24 mouse cellular contexts compared by ENCODE assay signal in the genomic region with DNA sequence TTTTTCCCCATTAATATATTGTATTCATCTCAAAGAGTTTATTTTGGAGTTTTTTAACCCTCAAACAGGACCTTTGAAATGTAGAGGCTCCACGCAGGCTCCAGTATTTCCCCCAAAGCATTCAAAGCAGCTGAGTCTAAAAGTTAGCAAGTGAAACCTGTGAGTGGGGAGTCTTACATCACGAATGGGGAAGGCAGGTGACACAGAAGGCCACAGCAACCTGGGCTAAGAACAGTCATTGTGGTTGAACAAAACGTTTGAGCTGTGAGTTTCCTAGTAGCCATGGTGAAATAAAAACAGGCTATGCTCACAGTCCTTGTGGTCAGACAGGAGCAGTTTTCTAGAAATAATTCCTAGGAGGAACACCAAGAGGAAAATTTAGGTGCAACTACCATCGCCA.
DNase-seq lines count a peak whose midpoint lies in the region; ATAC-seq and TF ChIP-seq lines count a peak whose summit lies in the region.
"Had no signal": no experiment of that assay in that cellular context is flagged by ENCODE, and none has a peak within 500 bp of the region (broad histone marks: within the 10 kb centered on the region; RNA-seq: fewer than 3 reads in every experiment).

No protein-coding gene starts in this region.

- no peak overlapping the region for H3K27ac ChIP-seq in forebrain, embryonic 11.5 days (ENCODE audit: low read depth, low read length)
- no peak overlapping the region for H3K27ac ChIP-seq in forebrain, embryonic 12.5 days
- H3K27ac ChIP-seq in CH12.LX (ENCODE audit: insufficient read depth, low read depth) = peak overlapping the region; percentile 96
- H3K27ac ChIP-seq in stomach, postnatal 0 days (replicated peaks) = no peak overlapping the region
- H3K27ac ChIP-seq: embryonic facial prominence, embryonic 13.5 days; embryonic facial prominence, embryonic 15.5 days; forebrain, embryonic 10.5 days had no signal

- H3K4me2 ChIP-seq in forebrain, embryonic 11.5 days (ENCODE audit: low read depth, low read length, severe bottlenecking) = no peak overlapping the region
- H3K4me2 ChIP-seq in forebrain, embryonic 12.5 days = no peak overlapping the region
- peak overlapping the region; percentile 77 for H3K4me2 ChIP-seq in CH12.LX (ENCODE audit: insufficient read depth, low read depth, poor library complexity, severe bottlenecking)
- no peak overlapping the region for H3K4me2 ChIP-seq in stomach, postnatal 0 days (replicated peaks; ENCODE audit: low read depth)
- H3K4me2 ChIP-seq: embryonic facial prominence, embryonic 13.5 days; embryonic facial prominence, embryonic 15.5 days had no signal

- TF ChIP-seq CTCF in CH12.LX (conservative IDR thresholded peaks at IDR 0.05 in 1 of 2, IDR thresholded peaks at IDR 0.05 in 1 of 2; ENCODE audit: low read depth in 2 of 2, low read length in 2 of 2) = no peak
- TF ChIP-seq CTCF in stomach, postnatal 0 days (IDR thresholded peaks at IDR 0.05; ENCODE audit: low read depth) = no peak

- peak; percentile 72 for TF ChIP-seq EP300 in CH12.LX (IDR thresholded peaks at IDR 0.05; ENCODE audit: low read length)
- TF ChIP-seq EP300 in stomach, postnatal 0 days (optimal IDR thresholded peaks at IDR 0.05) = no peak

- DNase-seq in forebrain, embryonic 11.5 days (ENCODE audit: low spot score) = peak; percentile 9
- peak; percentile 83 for DNase-seq in CH12.LX (ENCODE audit: extremely low read depth)
- DNase-seq in induced T-regulatory cell, adult 2 months (ENCODE audit: low read depth) = peak; percentile 61
- no peak for DNase-seq in spleen, postnatal 14 days (ENCODE audit: low spot score in 2 of 2)
- DNase-seq in stomach, postnatal 0 days (ENCODE audit: low spot score) = no peak
- no peak for DNase-seq in cerebellum, adult 9-10 months
- DNase-seq: adrenal gland, adult 2 months; adrenal gland, postnatal 10 days; adrenal gland, postnatal 25 days; B cell, adult 2 months; cerebellum, adult 11-12 months; cerebellum, adult 2 months; cerebellum, adult 9-11 months; cerebellum, postnatal 14 days; cerebellum, postnatal 36 days; embryo, embryonic 11 days had no signal

- no peaks in the 10 kb centered on the region for H3K27me3 ChIP-seq in forebrain, embryonic 11.5 days (ENCODE audit: control insufficient read depth, insufficient read depth, low read length)
- H3K27me3 ChIP-seq in forebrain, embryonic 12.5 days = no peaks in the 10 kb centered on the region
- H3K27me3 ChIP-seq in CH12.LX (replicated peaks) = no peaks in the 10 kb centered on the region
- no peaks in the 10 kb centered on the region for H3K27me3 ChIP-seq in stomach, postnatal 0 days (ENCODE audit: control insufficient read depth, insufficient read depth, low read length)
- H3K27me3 ChIP-seq: embryonic facial prominence, embryonic 15.5 days had no signal

- no peak overlapping the region for H3K4me3 ChIP-seq in forebrain, embryonic 11.5 days (ENCODE audit: low read depth, low read length)
- no peak overlapping the region for H3K4me3 ChIP-seq in forebrain, embryonic 12.5 days (replicated peaks)
- H3K4me3 ChIP-seq in CH12.LX (replicated peaks in 1 of 3; ENCODE audit: low read depth in 2 of 3, low read length in 2 of 3, poor library complexity in 1 of 3) = peak overlapping the region in 1 of 3 experiments; percentile 26
- no peak overlapping the region for H3K4me3 ChIP-seq in stomach, postnatal 0 days (ENCODE audit: low read depth, low read length)
- H3K4me3 ChIP-seq: embryonic facial prominence, embryonic 13.5 days; embryonic facial prominence, embryonic 15.5 days; erythroblast, embryonic 14.5 days; forebrain, embryonic 10.5 days had no signal

- no peak; the same call in 1 of the 2 replicates for TF ChIP-seq POLR2A in CH12.LX (IDR thresholded peaks at IDR 0.05; ENCODE audit: low read depth, low read length)

- TF ChIP-seq RAD21 in CH12.LX (IDR thresholded peaks at IDR 0.05; ENCODE audit: low read depth, low read length) = no peak; the same call in 1 of the 2 replicates

- H3K9ac ChIP-seq in forebrain, embryonic 11.5 days (ENCODE audit: low read length) = no peak overlapping the region
- H3K9ac ChIP-seq in forebrain, embryonic 12.5 days = no peak overlapping the region
- peak overlapping the region; percentile 49 for H3K9ac ChIP-seq in CH12.LX (ENCODE audit: insufficient read depth, low read depth)
- H3K9ac ChIP-seq in stomach, postnatal 0 days (ENCODE audit: low read length) = no peak overlapping the region
- H3K9ac ChIP-seq: embryonic facial prominence, embryonic 13.5 days; embryonic facial prominence, embryonic 15.5 days had no signal

- no peaks in the 10 kb centered on the region for H3K9me3 ChIP-seq in forebrain, embryonic 11.5 days (ENCODE audit: control insufficient read depth, low read length)
- H3K9me3 ChIP-seq in forebrain, embryonic 12.5 days = no peaks in the 10 kb centered on the region
- no peaks in the 10 kb centered on the region for H3K9me3 ChIP-seq in CH12.LX (replicated peaks; ENCODE audit: low read length)
- H3K9me3 ChIP-seq in stomach, postnatal 0 days (ENCODE audit: control insufficient read depth, low read length) = no peaks in the 10 kb centered on the region
- H3K9me3 ChIP-seq: embryonic facial prominence, embryonic 13.5 days; embryonic facial prominence, embryonic 15.5 days; forebrain, embryonic 10.5 days had no signal

- dilution Hi-C loops in CH12.LX (cut with MboI; ENCODE audit: extremely low pct_ligation_motif_present, extremely low pct_unique_long_range_greater_than_20kb, low sequenced_read_pairs) = no loop called here

- H3K4me1 ChIP-seq in forebrain, embryonic 11.5 days (replicated peaks; ENCODE audit: control insufficient read depth, insufficient read depth, low read length) = no peaks in the 10 kb centered on the region
- no peaks in the 10 kb centered on the region for H3K4me1 ChIP-seq in forebrain, embryonic 12.5 days
- peaks cover 37 to 67% of the 10 kb centered on the region in 2 experiments for H3K4me1 ChIP-seq in CH12.LX (ENCODE audit: control insufficient read depth in 1 of 2, insufficient read depth in 2 of 2)
- H3K4me1 ChIP-seq in stomach, postnatal 0 days (replicated peaks; ENCODE audit: control insufficient read depth, insufficient read depth) = no peaks in the 10 kb centered on the region
- H3K4me1 ChIP-seq: embryonic facial prominence, embryonic 13.5 days; embryonic facial prominence, embryonic 15.5 days; forebrain, embryonic 10.5 days had no signal

- H3K36me3 ChIP-seq in forebrain, embryonic 11.5 days (ENCODE audit: control insufficient read depth, insufficient read depth, low read length) = no peaks in the 10 kb centered on the region
- H3K36me3 ChIP-seq in forebrain, embryonic 12.5 days (replicated peaks) = peaks cover 19% of the 10 kb centered on the region
- peaks cover 27 to 36% of the 10 kb centered on the region in 2 experiments for H3K36me3 ChIP-seq in CH12.LX (replicated peaks in 1 of 2; ENCODE audit: control insufficient read depth in 1 of 2, insufficient read depth in 1 of 2, low read length in 1 of 2)
- H3K36me3 ChIP-seq in stomach, postnatal 0 days (ENCODE audit: control insufficient read depth, insufficient read depth, low read length) = no peaks in the 10 kb centered on the region
- H3K36me3 ChIP-seq: embryonic facial prominence, embryonic 13.5 days; embryonic facial prominence, embryonic 15.5 days had no signal

- WGBS in forebrain, embryonic 11.5 days = 84% methylated on average over 4 of the region's 4 CpGs
- WGBS in forebrain, embryonic 12.5 days = 87% methylated on average over 4 of the region's 4 CpGs
- WGBS in stomach, postnatal 0 days = 77% methylated on average over 4 of the region's 4 CpGs

- no peak for ATAC-seq in forebrain, embryonic 11.5 days (replicated peaks; ENCODE audit: low FRiP score)
- ATAC-seq in forebrain, embryonic 12.5 days (ENCODE audit: low FRiP score) = no peak
- ATAC-seq in neutrophil, adult 5-6 weeks (ENCODE audit: extremely low read depth, insufficient number of reproducible peaks, low FRiP score, poor library complexity, severe bottlenecking) = 0 out of 2 replicates have a peak, but pooled peaks have one; percentile 14
- ATAC-seq in stomach, postnatal 0 days (ENCODE audit: low FRiP score, low TSS enrichment) = no peak
- ATAC-seq: forebrain, embryonic 14.5 days; forebrain, embryonic 16.5 days had no signal

- in situ Hi-C loops in CH12.LX (cut with MboI; ENCODE audit: low pct_ligation_motif_present, low pct_unique_long_range_greater_than_20kb, low sequenced_read_pairs) = no loop called here

- no peaks in the 10 kb centered on the region; the same call in none of the 2 replicates for H3K79me2 ChIP-seq in CH12.LX (replicated peaks; ENCODE audit: control insufficient read depth, extremely low read depth, insufficient read depth, poor library complexity, severe bottlenecking)

TF ChIP-seq in CH12.LX, 34 proteins besides CTCF, POLR2A, EP300 and RAD21 (continues in another document):
- TF ChIP-seq GABPA (IDR thresholded peaks at IDR 0.05; ENCODE audit: insufficient replicate concordance, low read depth, low read length) = no peak
- TF ChIP-seq ZNF384 (IDR thresholded peaks at IDR 0.05; ENCODE audit: low read depth, low read length) = no peak
- TF ChIP-seq UBTF (IDR thresholded peaks at IDR 0.05; ENCODE audit: low read depth, low read length) = no peak
- peak; percentile 75 for TF ChIP-seq SIN3A (IDR thresholded peaks at IDR 0.05; ENCODE audit: low read length)
- no peak for TF ChIP-seq KAT2A (IDR thresholded peaks at IDR 0.05; ENCODE audit: insufficient replicate concordance, low read length)
- TF ChIP-seq PAX5 (IDR thresholded peaks at IDR 0.05; ENCODE audit: low read length) = no peak
- 0 out of 2 replicates have a peak, but pooled peaks have one; percentile 53 for TF ChIP-seq MAFK (IDR thresholded peaks at IDR 0.05; ENCODE audit: insufficient replicate concordance, low read length)
- no peak for TF ChIP-seq MYC (IDR thresholded peaks at IDR 0.05; ENCODE audit: low read depth, low read length)
- peak; percentile 44; the same call in 1 of the 2 replicates for TF ChIP-seq JUND (conservative IDR thresholded peaks at IDR 0.05; ENCODE audit: low read depth, low read length)
- peak; percentile 65; the same call in 1 of the 2 replicates for TF ChIP-seq RCOR1 (conservative IDR thresholded peaks at IDR 0.05; ENCODE audit: low read depth, low read length)
- TF ChIP-seq NELFE (IDR thresholded peaks at IDR 0.05; ENCODE audit: low read depth, low read length) = no peak
- TF ChIP-seq ZKSCAN1 (IDR thresholded peaks at IDR 0.05; ENCODE audit: borderline replicate concordance, low read depth, low read length) = no peak
- TF ChIP-seq MXI1 (IDR thresholded peaks at IDR 0.05; ENCODE audit: low read depth, low read length) = peak; percentile 74; the same call in 1 of the 2 replicates
- no peak for TF ChIP-seq HCFC1 (IDR thresholded peaks at IDR 0.05; ENCODE audit: low read depth, low read length)
- TF ChIP-seq IRF4 (IDR thresholded peaks at IDR 0.05; ENCODE audit: low read depth, low read length) = peak; percentile 87
- TF ChIP-seq USF1 (IDR thresholded peaks at IDR 0.05; ENCODE audit: low read depth, low read length) = no peak
- TF ChIP-seq USF2 (conservative IDR thresholded peaks at IDR 0.05; ENCODE audit: low read depth, low read length) = no peak
- no peak for TF ChIP-seq TBP (conservative IDR thresholded peaks at IDR 0.05; ENCODE audit: low read depth, low read length)

Comparison
In these comparisons a context has a peak if more than half of its experiments do, and no peak if none do; other contexts are left out.
1. DNase-seq: peak in forebrain, embryonic 11.5 days (single experiment), CH12.LX (single experiment) and induced T-regulatory cell, adult 2 months (single experiment); none in spleen, postnatal 14 days (0 of 2), stomach, postnatal 0 days (single experiment) and cerebellum, adult 9-10 months (single experiment).